Mouse (Mus musculus): ENCODE results near the gene Cdc16. TPM values are rescaled to one million over a fixed set of nuclear protein-coding genes. Genes with fewer than 3 reads are reported as not detected.

Gene Cdc16
- polyA plus RNA-seq, 1 experiment from 2014 or later, result 212 TPM

DNA sequence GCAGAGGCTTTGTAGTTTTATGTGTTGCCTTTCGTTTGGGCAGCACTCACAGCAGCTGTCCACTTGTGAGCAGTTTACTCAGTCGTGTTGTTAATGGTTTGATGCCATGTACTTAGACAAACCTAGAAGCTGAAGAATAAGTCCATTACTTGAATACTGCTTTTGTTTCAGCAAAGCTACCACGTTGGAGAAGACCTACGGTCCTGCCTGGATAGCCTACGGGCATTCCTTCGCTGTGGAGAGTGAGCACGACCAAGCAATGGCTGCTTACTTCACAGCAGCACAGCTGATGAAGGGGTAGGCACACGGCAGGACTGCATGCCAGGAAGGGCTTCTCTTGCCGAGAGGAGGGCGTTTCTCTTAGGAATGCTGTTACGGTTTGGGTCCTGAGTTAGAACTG is 11.7 kb downstream of the Cdc16 start:
- WGBS, result 90% methylated on average over 11 of the region's 11 CpGs
- peaks cover 100% of the 10 kb centered on the region for H3K36me3 ChIP-seq
- no peaks in the 10 kb centered on the region for H3K4me1 ChIP-seq (replicated peaks)
- H3K27me3 ChIP-seq (ENCODE audit: insufficient read depth, poor library complexity, severe bottlenecking), result no peaks in the 10 kb centered on the region
- no peaks in the 10 kb centered on the region for H3K9me3 ChIP-seq
- no peak overlapping the region for H3K4me3 ChIP-seq
- H3K27ac ChIP-seq, result no peak overlapping the region
- no peak for DNase-seq (ENCODE audit: low spot score)

DNA sequence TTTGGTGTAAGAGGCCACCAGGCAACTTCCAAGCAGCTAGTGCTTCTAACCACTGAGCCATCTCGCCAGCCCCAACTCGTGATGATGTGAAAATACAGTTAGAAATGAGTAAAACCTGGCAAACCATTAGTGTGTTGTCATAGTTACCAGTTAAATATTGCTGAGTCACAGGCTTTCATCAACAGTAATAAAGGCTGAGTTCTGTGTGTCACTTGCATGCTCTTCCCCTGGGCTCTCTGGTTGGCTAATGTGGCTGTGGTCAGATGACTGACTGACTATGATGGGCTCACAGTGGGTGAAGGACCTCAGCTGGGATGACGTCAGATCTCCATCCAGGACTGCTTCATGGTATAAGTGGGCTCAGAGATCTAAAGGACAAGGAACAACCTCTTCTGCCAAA is 23.1 kb downstream of the Cdc16 start:
- DNase-seq (ENCODE audit: low spot score), result no peak
- H3K27me3 ChIP-seq (ENCODE audit: insufficient read depth, poor library complexity, severe bottlenecking), result no peaks in the 10 kb centered on the region
- 90% methylated on average over 3 of the region's 3 CpGs for WGBS
- no peaks in the 10 kb centered on the region for H3K9me3 ChIP-seq
- H3K4me3 ChIP-seq, result no peak overlapping the region
- H3K36me3 ChIP-seq, result peaks cover 72% of the 10 kb centered on the region
- no peak overlapping the region for H3K27ac ChIP-seq
- peaks cover 10% of the 10 kb centered on the region for H3K4me1 ChIP-seq (replicated peaks)

DNA sequence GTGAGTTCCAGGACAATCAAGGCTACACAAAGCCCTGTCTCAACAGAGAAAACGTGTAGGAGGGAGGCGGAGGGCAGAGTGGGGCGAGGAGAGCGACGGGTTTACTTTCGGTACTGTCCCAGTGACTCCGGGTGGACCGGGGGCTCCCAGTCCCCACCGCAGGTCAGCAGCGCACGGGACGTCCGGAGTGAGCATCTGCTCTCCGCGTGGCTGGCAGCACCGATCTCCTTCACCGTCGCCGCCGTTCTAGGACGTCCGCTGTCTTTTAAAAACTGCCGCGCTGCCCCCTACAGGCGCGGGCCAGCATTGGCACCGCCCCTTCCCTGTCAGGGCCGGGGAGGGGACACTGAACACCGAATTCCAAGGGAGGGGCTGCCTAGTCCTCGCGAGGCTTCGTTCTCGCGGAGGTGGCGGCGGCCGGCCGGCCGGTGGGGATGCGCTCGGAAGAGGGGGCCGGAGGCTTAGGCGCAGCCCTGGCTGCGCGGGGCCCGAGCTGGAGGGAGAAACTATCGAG is 27.8 kb downstream of the Cdc16 start, which contains the start of gene Upf3a:
Gene Upf3a (plus strand): TSS at position 366 of the 514 bp plus-strand sequence.
- WGBS, result under 1% methylated on average over 47 of the region's 47 CpGs
- Histone ChIP-seq H3K4me3 (peak within 1 kb of the TSS; percentile 75), H3K9me3 (no peaks in the 10 kb centered on the region), H3K4me1 (replicated peaks) (peaks cover 15% of the 10 kb centered on the region), H3K27me3 (ENCODE audit: insufficient read depth, poor library complexity, severe bottlenecking) (no peaks in the 10 kb centered on the region), H3K27ac (peak within 1 kb of the TSS; percentile 99), H3K36me3 (peaks cover 51% of the 10 kb centered on the region)
- DNase-seq (ENCODE audit: low spot score), result peak; percentile 96

DNA sequence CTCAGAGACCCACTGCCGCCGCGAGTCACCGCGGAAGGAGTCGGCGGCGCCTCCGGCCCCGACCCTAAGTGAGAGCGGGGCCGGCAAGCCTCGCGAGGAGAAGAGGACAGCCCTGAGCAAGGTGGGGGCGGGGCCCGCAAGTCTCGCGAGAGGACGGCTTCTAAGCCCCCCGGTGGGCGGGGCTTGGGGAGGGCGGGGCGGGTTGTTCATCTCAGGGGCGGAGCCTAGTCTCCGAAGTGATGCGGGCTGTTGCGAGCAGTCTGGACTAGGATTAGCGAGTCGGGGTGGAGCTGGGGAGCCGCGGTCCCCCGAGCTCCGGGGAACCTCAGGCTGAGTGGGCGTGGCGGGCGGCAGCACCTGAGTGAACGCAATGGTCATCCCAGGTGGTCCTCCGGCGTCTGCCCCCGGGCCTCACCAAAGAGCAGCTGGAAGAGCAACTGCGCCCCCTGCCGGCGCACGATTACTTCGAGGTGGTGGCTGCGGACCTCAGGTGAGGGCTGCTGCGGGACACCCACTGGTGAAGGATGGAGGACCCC is 28.4 kb downstream of the Cdc16 start:
- Histone ChIP-seq H3K9me3 (no peaks in the 10 kb centered on the region), H3K27ac (peak overlapping the region; percentile 99)
- WGBS, result under 1% methylated on average over 47 of the region's 47 CpGs

DNA sequence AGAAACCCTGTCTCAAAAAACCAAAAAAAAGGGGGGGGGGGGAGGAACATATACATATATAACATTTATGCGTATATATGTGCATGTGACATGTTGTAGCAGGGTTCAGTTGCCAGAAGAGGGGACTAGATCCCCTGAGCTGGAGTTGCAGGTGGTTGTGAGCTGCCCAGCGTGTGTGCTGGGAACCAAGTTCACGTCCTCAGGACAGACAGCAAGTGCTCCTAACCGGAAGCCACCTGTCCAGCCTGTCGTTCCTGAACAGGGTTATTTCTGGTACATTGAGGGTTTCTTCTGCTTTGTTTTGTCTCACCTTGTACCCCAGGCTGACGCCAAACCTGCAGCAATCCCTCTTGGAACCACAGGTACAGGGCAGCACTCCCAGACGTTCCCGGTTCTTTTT is 32.1 kb downstream of the Cdc16 start:
- 93% methylated on average over 8 of the region's 8 CpGs for whole genome bisulfite sequencing
- H3K36me3 ChIP-seq, result peaks cover 56% of the 10 kb centered on the region
- no peak for DNase-seq (ENCODE audit: low spot score)

More for the DNA sequence above, 28.4 kb downstream of the Cdc16 start:
- peaks cover 15% of the 10 kb centered on the region for H3K4me1 ChIP-seq (replicated peaks)
- no peaks in the 10 kb centered on the region for H3K27me3 ChIP-seq (ENCODE audit: insufficient read depth, poor library complexity, severe bottlenecking)
- H3K36me3 ChIP-seq, result peaks cover 46% of the 10 kb centered on the region
- peak overlapping the region; percentile 75 for H3K4me3 ChIP-seq
- DNase-seq (ENCODE audit: low spot score), result peak; percentile 98

DNA sequence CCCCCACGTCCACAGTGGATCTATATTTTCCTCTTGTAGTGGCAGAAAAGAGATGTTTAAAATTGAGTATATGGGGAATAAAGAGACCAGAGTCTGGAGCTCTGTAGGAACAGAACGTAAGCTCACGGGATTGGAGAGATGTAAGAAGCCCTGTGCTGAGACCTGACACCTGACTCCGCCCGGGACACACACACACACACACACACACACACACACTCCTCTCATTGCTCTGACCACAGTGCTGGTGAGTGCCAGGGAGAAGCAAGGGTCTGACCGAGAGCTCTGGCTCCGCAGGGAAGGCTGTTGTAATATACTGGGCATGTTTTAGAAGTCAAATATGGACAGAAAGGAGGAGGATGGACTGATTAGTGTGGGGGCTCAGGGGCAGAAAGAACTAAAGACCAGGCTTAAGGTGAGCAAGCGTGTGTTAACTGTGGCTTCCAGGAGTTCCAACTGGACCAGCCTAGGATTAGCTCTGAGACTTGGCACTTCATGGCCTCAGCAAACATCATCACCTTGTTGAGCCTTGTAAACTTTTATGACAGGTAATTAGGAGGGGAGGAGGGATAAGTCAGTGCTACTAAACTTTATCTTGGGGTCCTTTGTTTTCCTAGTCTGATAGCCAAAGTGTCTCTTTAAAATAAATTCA is 35.7 kb downstream of the Cdc16 start:
- Histone ChIP-seq H3K36me3 (peaks cover 80% of the 10 kb centered on the region), H3K4me3 (no peak overlapping the region), H3K9me3 (no peaks in the 10 kb centered on the region), H3K27me3 (ENCODE audit: insufficient read depth, poor library complexity, severe bottlenecking) (no peaks in the 10 kb centered on the region), H3K4me1 (replicated peaks) (no peaks in the 10 kb centered on the region), H3K27ac (no peak overlapping the region)
- WGBS, result 94% methylated on average over 8 of the region's 8 CpGs
- no peak for DNase-seq (ENCODE audit: low spot score)

More for the DNA sequence above, 32.1 kb downstream of the Cdc16 start:
- Histone ChIP-seq H3K27ac (no peak overlapping the region), H3K4me1 (replicated peaks) (peaks cover 10% of the 10 kb centered on the region), H3K9me3 (no peaks in the 10 kb centered on the region), H3K27me3 (ENCODE audit: insufficient read depth, poor library complexity, severe bottlenecking) (no peaks in the 10 kb centered on the region), H3K4me3 (no peak overlapping the region)

DNA sequence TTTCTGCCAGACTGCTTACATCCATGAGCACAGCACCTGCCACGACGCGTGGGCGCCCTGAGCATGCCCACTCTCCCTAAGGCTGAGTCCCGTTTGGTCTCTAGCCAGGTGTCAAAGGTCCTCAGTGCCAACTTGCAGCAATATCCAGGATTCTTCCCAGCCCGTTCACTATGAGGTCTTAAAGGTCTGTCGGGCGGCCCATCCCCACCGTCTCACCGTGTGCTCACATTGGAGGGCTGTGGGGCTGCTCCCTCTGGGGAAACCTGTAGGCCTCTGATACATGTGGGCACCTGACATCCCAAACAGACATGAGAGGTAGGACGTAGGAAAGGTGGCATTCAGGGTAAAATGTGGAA is 36.2 kb downstream of the Cdc16 start:
- no peak overlapping the region for H3K27ac ChIP-seq
- no peak for DNase-seq (ENCODE audit: low spot score)
- no peaks in the 10 kb centered on the region for H3K9me3 ChIP-seq
- peaks cover 80% of the 10 kb centered on the region for H3K36me3 ChIP-seq
- H3K4me1 ChIP-seq (replicated peaks), result no peaks in the 10 kb centered on the region
- WGBS, result 94% methylated on average over 11 of the region's 11 CpGs
- H3K27me3 ChIP-seq (ENCODE audit: insufficient read depth, poor library complexity, severe bottlenecking), result no peaks in the 10 kb centered on the region
- H3K4me3 ChIP-seq, result no peak overlapping the region

DNA sequence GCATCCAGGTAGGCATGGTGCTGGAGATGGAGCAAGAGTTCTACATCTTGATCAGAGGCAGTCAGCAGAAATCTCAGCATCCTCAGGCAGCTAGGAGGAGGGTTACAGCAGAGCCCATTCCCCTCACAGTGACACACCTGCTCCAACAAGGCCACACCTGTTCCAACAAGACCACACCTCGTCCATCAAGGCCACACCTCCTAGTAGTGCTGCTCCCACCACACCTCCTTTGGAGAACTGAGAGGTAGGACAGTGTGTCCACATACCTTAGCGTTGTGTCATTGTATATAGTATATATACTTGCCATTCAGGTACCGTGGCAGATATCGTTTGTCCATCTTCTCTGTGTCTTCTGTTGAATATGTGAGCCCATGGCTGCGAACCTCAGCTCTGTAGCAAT is 40.2 kb downstream of the Cdc16 start:
- Histone ChIP-seq H3K9me3 (no peaks in the 10 kb centered on the region), H3K4me1 (replicated peaks) (peaks cover 4% of the 10 kb centered on the region), H3K27me3 (ENCODE audit: insufficient read depth, poor library complexity, severe bottlenecking) (no peaks in the 10 kb centered on the region), H3K27ac (no peak overlapping the region), H3K36me3 (peaks cover 58% of the 10 kb centered on the region), H3K4me3 (no peak overlapping the region)
- DNase-seq (ENCODE audit: low spot score), result no peak
- 96% methylated on average over 5 of the region's 5 CpGs for WGBS

DNA sequence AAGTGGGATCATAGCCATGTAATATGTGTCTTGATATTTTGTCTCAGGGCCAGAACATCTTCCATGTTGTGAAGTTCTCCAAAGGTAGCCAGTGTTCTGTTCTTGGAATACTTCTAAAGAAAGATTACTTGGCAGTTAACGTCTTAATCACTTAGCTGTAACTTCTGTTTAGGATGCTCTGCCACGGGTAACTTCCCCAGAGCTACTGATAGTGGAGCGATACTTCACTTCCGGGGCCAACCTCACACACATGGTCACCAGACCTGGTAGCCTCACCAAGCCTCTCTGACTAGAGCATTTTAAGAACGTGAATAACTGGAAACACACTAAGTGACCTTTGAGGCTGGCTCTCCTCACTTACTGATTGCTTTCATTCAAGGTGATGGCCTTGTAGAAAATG is 42.1 kb downstream of the Cdc16 start:
- Histone ChIP-seq H3K36me3 (peaks cover 44% of the 10 kb centered on the region), H3K4me1 (replicated peaks) (peaks cover 4% of the 10 kb centered on the region), H3K9me3 (no peaks in the 10 kb centered on the region), H3K27ac (no peak overlapping the region), H3K4me3 (no peak overlapping the region), H3K27me3 (ENCODE audit: insufficient read depth, poor library complexity, severe bottlenecking) (no peaks in the 10 kb centered on the region)
- 92% methylated on average over 5 of the region's 5 CpGs for WGBS
- DNase-seq (ENCODE audit: low spot score), result no peak

DNA sequence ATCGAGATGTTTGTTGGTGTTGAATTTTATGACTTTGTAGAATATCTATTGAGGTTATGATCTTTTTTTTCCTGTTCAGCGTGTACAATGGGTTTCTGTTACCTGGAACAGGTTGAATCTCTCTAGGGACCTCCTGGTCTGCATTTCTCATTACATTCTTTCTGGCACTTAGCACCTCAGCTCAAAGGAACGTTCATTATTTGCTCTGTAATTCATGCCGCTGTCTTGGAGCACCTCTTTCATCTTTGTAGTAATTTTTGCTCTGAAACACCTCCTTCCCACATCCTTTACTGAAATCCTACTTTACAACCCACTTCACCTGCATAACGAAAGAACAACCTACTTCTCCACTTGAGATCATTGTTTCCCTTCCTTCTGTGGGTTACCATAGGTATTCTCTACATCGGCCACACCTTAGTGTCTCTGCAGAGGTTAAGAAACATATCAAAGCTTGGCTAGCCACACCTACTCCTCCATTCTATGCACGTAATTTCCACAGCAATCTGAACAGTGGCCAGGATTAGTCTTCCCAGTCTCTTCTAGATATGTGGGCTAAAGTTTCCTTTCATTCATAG is 71.2 kb downstream of the Cdc16 start:
- Histone ChIP-seq H3K4me1 (replicated peaks) (no peaks in the 10 kb centered on the region), H3K27me3 (ENCODE audit: insufficient read depth, poor library complexity, severe bottlenecking) (no peaks in the 10 kb centered on the region), H3K4me3 (no peak overlapping the region), H3K9me3 (no peaks in the 10 kb centered on the region), H3K27ac (no peak overlapping the region), H3K36me3 (no peaks in the 10 kb centered on the region)
- 83% methylated on average over 7 of the region's 7 CpGs for whole genome bisulfite sequencing
- DNase-seq (ENCODE audit: low spot score), result no peak

Other genes with a start within 250 kb of the Cdc16 start
- gene 1700029H14Rik, start 195.2 kb upstream of the Cdc16 start, polyA plus RNA-seq (2016; fragmentation: Nextera tagmentation; extraction: Ambion mirVana), result not detected in 2 replicates
- 28.8 and 31.8 TPM in 2 replicates for gene Rasa3, start 80.1 kb upstream of the Cdc16 start, polyA plus RNA-seq (2016; fragmentation: Nextera tagmentation; extraction: Ambion mirVana)
- 0.90 and 2.5 TPM in 2 replicates for gene Cfap97d2, start 51.8 kb upstream of the Cdc16 start, polyA plus RNA-seq (2016; fragmentation: Nextera tagmentation; extraction: Ambion mirVana)
- 36.0 and 36.7 TPM in 2 replicates for gene Upf3a, start 27.9 kb downstream of the Cdc16 start, polyA plus RNA-seq (2016; fragmentation: Nextera tagmentation; extraction: Ambion mirVana)
- gene AF366264, start 80.7 kb downstream of the Cdc16 start, polyA plus RNA-seq (2016; fragmentation: Nextera tagmentation; extraction: Ambion mirVana), result not detected in 2 replicates
- 45.5 and 47.0 TPM in 2 replicates for gene Champ1, start 112.0 kb downstream of the Cdc16 start, polyA plus RNA-seq (2016; fragmentation: Nextera tagmentation; extraction: Ambion mirVana)
- gene Coprs, start 132.6 kb downstream of the Cdc16 start, polyA plus RNA-seq (2016; fragmentation: Nextera tagmentation; extraction: Ambion mirVana), result 79.7 and 85.8 TPM in 2 replicates

Data from hindbrain, embryonic 10.5 days (tissue).